Mouse (Mus musculus): Measurements from ENCODE around the gene Agfg1. TPM values are rescaled to one million over a fixed set of nuclear protein-coding genes. Genes with fewer than 3 reads are reported as not detected.
"Not testable (repeated sequence)": the region's sequence is repeated elsewhere in the genome, so short reads cannot be mapped to it uniquely, and the experiment has no call there.

Agfg1 gene
- total RNA-seq, 2 experiments from 2014 or later, result 27.3 to 27.5 TPM

DNA sequence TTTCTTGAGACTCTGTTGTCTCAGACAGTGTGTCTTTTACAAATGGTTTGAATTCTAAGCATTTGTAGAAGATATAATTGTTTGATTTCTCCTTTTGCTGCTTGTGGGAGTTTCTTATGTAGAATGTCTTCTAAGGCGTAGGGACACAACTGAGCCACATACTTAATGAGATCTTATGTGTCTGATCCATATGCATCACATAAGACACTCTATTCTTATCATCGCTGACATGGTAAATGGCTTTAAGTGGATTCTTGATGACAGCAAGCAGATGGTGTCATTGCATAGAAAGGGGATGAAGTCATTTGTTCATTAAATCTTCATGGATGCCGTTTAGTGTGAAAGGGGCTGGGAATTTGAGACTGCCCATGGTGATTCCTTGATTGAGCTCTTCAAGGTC is 66.6 kb downstream of the Agfg1 start:
- no peak for DNase-seq

- DNase-seq, result no peak
Observed at GRCm38 (mm10) chr1:82913025-82913424, 73.7 kb downstream of the Agfg1 start, which contains the start of gene A030005L19Rik. Gene A030005L19Rik (plus strand): TSS chr1:82913325.

DNA sequence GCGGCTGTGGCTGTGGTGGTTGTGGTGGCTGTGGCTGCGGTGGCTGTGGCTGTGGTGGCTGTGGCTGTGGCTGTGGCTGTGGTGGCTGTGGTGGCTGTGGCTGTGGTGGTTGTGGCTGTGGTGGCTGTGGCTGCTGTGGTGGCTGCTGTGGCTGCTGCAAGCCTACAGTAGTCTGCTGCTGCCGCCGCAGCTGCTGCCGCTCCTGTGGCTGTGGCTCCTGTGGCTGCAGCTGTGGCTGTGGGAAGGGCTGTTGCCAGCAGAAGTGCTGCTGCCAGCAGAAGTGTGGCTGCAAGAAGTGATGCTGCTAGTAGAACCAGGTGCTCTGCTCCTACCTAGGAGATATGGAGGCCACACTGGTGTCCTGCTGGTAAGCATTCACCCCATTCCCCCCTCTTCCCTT is 74.2 kb downstream of the Agfg1 start:
- not testable (repeated sequence) for DNase-seq

DNA sequence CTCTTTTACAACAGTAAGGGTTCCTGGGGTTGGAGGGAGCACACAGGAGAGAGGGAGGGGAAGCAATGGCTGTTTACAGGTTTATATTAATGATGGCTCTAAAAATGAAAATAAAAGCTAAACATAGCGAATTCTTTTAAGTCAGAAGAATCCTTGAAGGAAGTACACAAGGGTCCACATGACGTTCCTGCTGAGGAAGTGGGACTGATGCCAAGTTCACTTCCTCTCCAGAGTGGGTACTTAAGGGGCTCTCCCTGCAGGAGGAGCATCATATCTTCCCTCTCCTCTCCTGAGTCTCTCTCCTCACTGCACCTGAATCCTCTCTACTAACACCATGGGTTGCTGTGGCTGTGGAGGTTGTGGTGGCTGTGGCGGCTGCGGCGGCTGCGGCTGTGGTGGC is 85.4 kb downstream of the Agfg1 start, which contains the start of gene A030014E15Rik:
Gene A030014E15Rik (plus strand): TSS at position 268 of the 400 bp plus-strand sequence.
- DNase-seq, result peak in 1 of 2 experiments; percentile 18

- DNase-seq, result not testable (repeated sequence)
Observed at GRCm38 (mm10) chr1:82930558-82930957, 91.3 kb downstream of the Agfg1 start.

DNA sequence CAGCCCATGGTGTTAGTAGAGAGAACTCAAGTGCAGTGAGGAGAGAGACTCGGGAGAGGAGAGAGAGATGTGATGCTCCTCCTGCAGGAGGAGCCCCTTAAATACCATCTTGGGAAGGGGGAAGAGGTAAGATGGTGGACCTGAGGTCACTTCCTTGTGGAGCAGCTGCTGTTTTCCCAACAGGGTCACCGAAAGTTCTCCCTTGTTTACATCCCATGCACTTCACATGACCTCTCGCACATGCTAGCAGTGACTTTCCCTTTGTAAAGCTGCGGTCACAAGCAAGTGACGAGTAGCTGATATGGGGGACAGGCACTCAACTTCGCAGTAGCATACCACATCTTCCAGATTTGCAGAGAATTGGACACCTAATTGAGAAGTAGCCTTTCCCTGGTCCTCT is 92.0 kb downstream of the Agfg1 start, which contains the start of gene Gm6217:
Gene Gm6217 (minus strand): TSS at position 74 of the 400 bp plus-strand sequence.
- not testable (repeated sequence) for DNase-seq

GRCm38 (mm10) chr1:82938666-82939065 is 99.4 kb downstream of the Agfg1 start:
- no peak for DNase-seq

GRCm38 (mm10) chr1:82942505-82942904 is 103.2 kb downstream of the Agfg1 start:
- not testable (repeated sequence) for DNase-seq

- DNase-seq, result not testable (repeated sequence)
Observed at GRCm38 (mm10) chr1:82943295-82943694, 104.0 kb downstream of the Agfg1 start, which contains the start of gene A030003K21Rik. Gene A030003K21Rik (minus strand): TSS chr1:82943388.

- DNase-seq, result not testable (repeated sequence)
Observed at GRCm38 (mm10) chr1:82946029-82946428, 106.7 kb downstream of the Agfg1 start.

DNA sequence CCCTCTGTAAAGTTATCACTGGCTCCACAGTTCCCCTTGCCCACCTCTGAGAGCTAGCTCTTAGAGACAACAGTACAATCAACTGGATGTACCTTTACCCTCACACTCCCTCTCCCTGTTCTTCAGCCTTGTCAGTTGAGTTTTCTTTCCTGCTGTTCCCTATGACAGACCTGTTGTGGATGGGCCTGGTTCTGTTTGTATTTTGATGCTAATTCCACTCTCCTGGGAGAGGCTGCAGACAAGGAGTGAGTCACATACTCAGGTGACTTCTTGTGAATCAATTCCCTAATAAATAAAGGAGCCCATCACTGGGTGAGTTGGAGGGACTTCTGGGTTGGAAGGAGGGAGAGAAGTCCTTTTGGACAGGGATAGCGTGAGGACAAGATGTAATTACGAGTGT is 109.3 kb downstream of the Agfg1 start:
- DNase-seq, result no peak

Small RNA genes within 50 kb of the gene (microRNA-seq; reads per million reads assigned to microRNA genes)
- 0 to 0.27 reads per million in 2 experiments for gene Gm22396

Other genes with a start within 250 kb of the Agfg1 start
- 100 to 1,000 TPM; 162 to 180 TPM for gene Mff, start 114.6 kb upstream of the Agfg1 start, total RNA-seq (2021)
- gene Tm4sf20, start 71.0 kb upstream of the Agfg1 start, total RNA-seq (2021), result not detected
- gene Gm47791, start 68.2 kb upstream of the Agfg1 start, total RNA-seq (2021), result not detected
- not detected for gene A030005L19Rik, start 73.8 kb downstream of the Agfg1 start, total RNA-seq (2021)
- gene A030014E15Rik, start 85.4 kb downstream of the Agfg1 start, total RNA-seq (2021), result not detected
- not detected for gene Gm6217, start 91.9 kb downstream of the Agfg1 start, total RNA-seq (2021)
- gene A030003K21Rik, start 103.9 kb downstream of the Agfg1 start, total RNA-seq (2021), result not detected
- gene Gm7544, start 116.5 kb downstream of the Agfg1 start, total RNA-seq (2021), result not detected
- not detected for gene Gm47955, start 120.8 kb downstream of the Agfg1 start, total RNA-seq (2021)
- not detected for gene Gm47959, start 161.1 kb downstream of the Agfg1 start, total RNA-seq (2021)
- under 1 TPM; 0.51 to 0.55 TPM for gene Slc19a3, start 199.0 kb downstream of the Agfg1 start, total RNA-seq (2021)
- gene Krtap28-10, start 203.0 kb downstream of the Agfg1 start, total RNA-seq (2021), result not detected
- gene Gm47969, start 205.4 kb downstream of the Agfg1 start, total RNA-seq (2021), result not detected
- not detected for gene A030005K14Rik, start 219.9 kb downstream of the Agfg1 start, total RNA-seq (2021)
- not detected for gene Krtap28-13, start 221.4 kb downstream of the Agfg1 start, total RNA-seq (2021)

Measured in heart, adult 18-20 months (tissue).